Mouse (Mus musculus) limb, embryonic 11.5 days (tissue): Measurements from ENCODE around the gene Cep295nl. TPM values are rescaled to one million over a fixed set of nuclear protein-coding genes. Genes with fewer than 3 reads are reported as not detected.
A peak's percentile ranks its signal among the peaks of the same experiment; 100 is the strongest.

Source experiments
- ATAC-seq: fragments of 200-750 bp; cut with Nextera tagmentation; 2 replicates; pipeline ENCODE4 v1.8.0; 2017; ENCODE audit warnings: low read depth; ENCODE audit not compliant: insufficient number of reproducible peaks, low FRiP score, low TSS enrichment
- DNase-seq: peaks from one replicate; pipeline ENCODE4 v3.0.0-alpha.2; 2015; ENCODE audit warnings: low spot score
- H3K27ac ChIP-seq: fragments of 300-500 bp; sonication (generic); replicated peaks from 2 replicates; pipeline ENCODE4 v1.5.1; 2014; ENCODE audit warnings: low read depth, mild to moderate bottlenecking, low read length
- H3K27me3 ChIP-seq: fragments of 300-500 bp; sonication (generic); 2 replicates; pipeline ENCODE4 v1.6.1; 2014; ENCODE audit warnings: mild to moderate bottlenecking, low read length, mixed read lengths; ENCODE audit not compliant: control insufficient read depth, insufficient read depth
- H3K36me3 ChIP-seq: fragments of 300-500 bp; sonication (generic); 2 replicates; pipeline ENCODE4 v1.6.1; 2014; ENCODE audit warnings: mild to moderate bottlenecking, low read length, moderate library complexity, mixed read lengths; ENCODE audit not compliant: control insufficient read depth, insufficient read depth
- H3K4me1 ChIP-seq: fragments of 300-500 bp; sonication (generic); 2 replicates; pipeline ENCODE4 v1.6.1; 2014; ENCODE audit warnings: low read length, mixed read lengths; ENCODE audit not compliant: control insufficient read depth, insufficient read depth
- H3K4me2 ChIP-seq: fragments of 300-500 bp; sonication (generic); 2 replicates; pipeline ENCODE4 v1.6.1; 2014; ENCODE audit warnings: low read depth, mild to moderate bottlenecking, moderate library complexity; ENCODE audit not compliant: severe bottlenecking
- H3K4me3 ChIP-seq: fragments of 300-500 bp; sonication (generic); 2 replicates; pipeline ENCODE4 v1.5.1; 2014; ENCODE audit warnings: low read depth, low read length
- H3K9ac ChIP-seq: fragments of 300-500 bp; sonication (generic); 2 replicates; pipeline ENCODE4 v1.6.1; 2014; ENCODE audit warnings: mild to moderate bottlenecking, low read length
- H3K9me3 ChIP-seq: fragments of 300-500 bp; sonication (generic); 2 replicates; pipeline ENCODE4 v1.6.1; 2016; ENCODE audit warnings: low read length; ENCODE audit not compliant: control insufficient read depth
- WGBS: fragments of 180-500 bp; shearing (Covaris S2); extraction: QIAGEN DNeasy Blood & Tissue Kit; methylation state at CpG from one replicate; pipeline ENCODE4 v1.1.7; 2014; 5-methylcytosine and 5-hydroxymethylcytosine counted together
- polyA plus RNA-seq: library from polyadenylated mRNA; unstranded; fragments of >200 nt; fragmentation: Nextera tagmentation; extraction: Ambion mirVana; gene quantifications from 2 replicates; pipeline ENCODE4 v1.2.1, GENCODE M21; 2014

Gene Cep295nl
- polyA plus RNA-seq, 1 experiment from 2014 or later: 0.53 TPM

DNA sequence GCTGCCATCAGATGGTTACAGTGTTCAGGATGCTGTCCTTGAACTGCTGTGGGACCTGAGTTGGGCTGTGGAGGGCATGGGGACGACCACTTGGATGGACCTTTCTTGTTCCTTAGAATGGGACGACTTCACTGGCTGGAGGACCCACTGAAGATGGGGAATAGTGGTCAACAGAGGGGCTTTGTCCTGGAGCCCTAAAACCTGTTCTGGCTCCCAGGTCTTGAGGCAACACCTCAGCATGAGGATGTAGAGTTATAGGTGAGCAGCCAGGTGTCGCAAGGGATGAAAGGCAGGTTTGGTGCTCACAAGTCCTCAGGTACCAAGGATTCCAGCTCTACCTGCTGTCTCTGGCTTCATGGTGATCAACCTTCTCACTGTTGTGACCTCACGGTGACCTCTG is 15.8 kb downstream of the Cep295nl start:
- ATAC-seq (no peak), DNase-seq (no peak)
- Histone ChIP-seq H3K9ac (no peak overlapping the region), H3K9me3 (no peaks in the 10 kb centered on the region), H3K4me2 (no peak overlapping the region), H3K36me3 (0 out of 2 replicates have a peak, but pooled peaks cover 2% of the 10 kb centered on the region), H3K27ac (no peak overlapping the region; the same call in 1 of the 2 replicates), H3K27me3 (no peaks in the 10 kb centered on the region), H3K4me1 (peaks cover 35% of the 10 kb centered on the region), H3K4me3 (no peak overlapping the region)
- 74% methylated on average over 4 of the region's 4 CpGs for WGBS

DNA sequence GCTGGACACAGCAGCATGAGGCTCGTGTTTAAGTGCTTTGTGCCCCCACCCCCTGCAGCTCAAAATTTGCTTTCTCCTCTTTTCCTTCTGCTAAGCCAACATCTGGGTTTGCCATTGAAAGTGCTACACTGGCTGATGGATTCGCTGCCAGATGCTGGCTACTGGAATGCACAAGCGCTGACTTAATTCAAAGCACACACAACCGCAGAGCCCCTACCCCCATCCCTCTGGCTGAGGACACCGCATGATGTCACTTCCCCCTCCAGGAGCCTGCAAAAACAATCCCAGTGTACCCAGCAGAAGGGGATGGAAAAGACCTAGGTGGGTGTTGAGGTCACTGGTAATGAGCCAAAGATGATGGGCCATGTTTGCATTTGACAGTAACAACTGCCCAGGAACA is 17.8 kb downstream of the Cep295nl start:
- no peaks in the 10 kb centered on the region for H3K27me3 ChIP-seq
- DNase-seq (peak; percentile 71), ATAC-seq (no peak)
- H3K4me1 ChIP-seq: peaks cover 35% of the 10 kb centered on the region
- peak overlapping the region; percentile 72; the same call in 1 of the 2 replicates for H3K27ac ChIP-seq
- H3K36me3 ChIP-seq: no peaks in the 10 kb centered on the region
- no peak overlapping the region for H3K4me2 ChIP-seq
- no peaks in the 10 kb centered on the region for H3K9me3 ChIP-seq
- 9% methylated on average over 5 of the region's 5 CpGs for WGBS
- H3K4me3 ChIP-seq: no peak overlapping the region
- H3K9ac ChIP-seq: no peak overlapping the region

DNA sequence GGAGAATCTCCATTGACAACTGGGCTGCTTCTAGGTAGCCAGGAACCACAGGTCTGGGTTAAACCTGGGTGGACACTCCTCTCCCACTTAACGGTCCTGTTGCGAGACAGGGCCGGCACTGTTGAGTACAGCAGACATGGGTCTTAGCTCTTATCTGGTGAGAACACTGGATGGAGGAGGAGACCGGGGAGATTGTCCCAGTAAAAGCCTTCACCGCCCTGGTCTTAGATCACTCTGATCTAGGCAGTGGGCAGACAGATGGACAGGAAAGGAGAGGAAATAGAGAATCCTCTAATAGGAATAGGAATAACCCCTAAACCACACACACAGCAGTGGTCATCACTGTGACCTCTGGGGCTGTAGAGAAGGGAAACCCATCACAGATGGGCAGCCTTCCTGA is 18.3 kb downstream of the Cep295nl start:
- Histone ChIP-seq H3K4me1 (peaks cover 35% of the 10 kb centered on the region), H3K9me3 (no peaks in the 10 kb centered on the region), H3K9ac (no peak overlapping the region), H3K36me3 (no peaks in the 10 kb centered on the region), H3K27me3 (no peaks in the 10 kb centered on the region), H3K4me2 (no peak overlapping the region), H3K4me3 (no peak overlapping the region), H3K27ac (peak overlapping the region; percentile 72; the same call in 1 of the 2 replicates)
- WGBS: 81% methylated on average over 5 of the region's 5 CpGs
- ATAC-seq (no peak), DNase-seq (no peak)

DNA sequence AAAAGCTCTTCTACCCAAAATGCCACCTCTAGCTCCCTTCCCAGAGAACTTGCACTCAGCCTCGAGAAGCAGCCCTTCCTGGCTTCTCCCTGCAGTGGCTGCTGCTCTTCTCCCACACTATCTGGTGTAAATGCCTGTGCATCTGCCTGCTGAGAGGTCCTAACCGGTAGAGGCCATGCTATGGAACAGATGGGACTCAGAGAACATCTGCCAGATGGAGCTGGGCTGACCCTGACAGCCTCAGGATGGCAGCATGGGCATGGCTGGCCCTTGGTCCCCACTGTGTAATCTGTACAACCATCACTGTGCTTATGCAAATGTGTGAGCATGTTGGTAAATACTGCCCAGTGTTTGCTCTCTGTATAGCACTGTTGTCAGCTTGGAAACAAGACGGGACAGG is 19.7 kb downstream of the Cep295nl start:
- Histone ChIP-seq H3K36me3 (no peaks in the 10 kb centered on the region), H3K27me3 (no peaks in the 10 kb centered on the region), H3K9ac (no peak overlapping the region), H3K4me1 (peaks cover 35% of the 10 kb centered on the region), H3K27ac (no peak overlapping the region), H3K9me3 (no peaks in the 10 kb centered on the region), H3K4me3 (no peak overlapping the region), H3K4me2 (no peak overlapping the region)
- DNase-seq (no peak), ATAC-seq (no peak)
- 61% methylated on average over 3 of the region's 3 CpGs for WGBS

DNA sequence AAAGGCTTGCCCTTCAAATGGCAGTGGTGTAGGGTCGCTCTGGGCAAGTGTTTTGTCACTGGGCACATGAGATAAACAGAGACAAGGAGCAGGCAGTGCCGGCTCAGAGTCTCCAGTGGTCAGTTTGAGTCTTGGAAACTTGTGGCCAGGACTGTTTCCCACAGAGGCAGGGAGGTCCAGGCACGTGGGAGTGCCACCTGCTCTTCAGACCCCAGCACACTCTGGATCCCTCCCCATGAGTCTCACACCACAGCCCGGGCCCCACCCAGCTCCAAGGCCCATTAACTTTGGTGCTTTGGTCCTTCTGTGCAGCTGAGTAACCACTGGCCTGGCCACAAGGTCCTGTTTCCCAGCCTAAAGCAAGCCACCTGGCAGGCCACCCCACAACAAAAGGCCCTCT is 20.3 kb downstream of the Cep295nl start:
- no peaks in the 10 kb centered on the region for H3K9me3 ChIP-seq
- no peaks in the 10 kb centered on the region for H3K27me3 ChIP-seq
- H3K9ac ChIP-seq: no peak overlapping the region
- DNase-seq: no peak
- H3K4me2 ChIP-seq: no peak overlapping the region
- H3K27ac ChIP-seq: peak overlapping the region; percentile 21; the same call in 1 of the 2 replicates
- ATAC-seq: no peak
- 67% methylated on average over 4 of the region's 4 CpGs for WGBS
- H3K4me3 ChIP-seq: no peak overlapping the region
- H3K36me3 ChIP-seq: no peaks in the 10 kb centered on the region
- H3K4me1 ChIP-seq: peaks cover 29% of the 10 kb centered on the region

DNA sequence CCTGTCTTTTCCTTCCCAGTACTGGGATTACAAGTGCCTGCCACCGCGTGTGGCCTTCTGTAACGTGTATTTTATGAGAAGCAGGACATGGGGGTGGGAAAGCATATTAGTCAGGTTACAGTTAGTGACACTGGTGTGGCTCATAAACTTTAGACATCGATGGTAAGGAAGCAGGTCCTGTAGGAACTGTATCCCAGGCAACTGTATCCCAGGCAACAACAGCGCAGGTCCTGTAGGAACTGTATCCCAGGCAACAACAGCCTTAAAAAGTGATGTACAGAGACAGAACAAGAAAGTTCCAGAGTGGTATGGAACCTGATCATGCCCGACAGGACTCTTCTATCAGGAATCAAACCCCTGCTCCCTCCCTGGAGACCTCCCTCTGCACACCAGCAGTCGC is 20.8 kb downstream of the Cep295nl start:
- Histone ChIP-seq H3K4me3 (no peak overlapping the region), H3K27ac (no peak overlapping the region), H3K36me3 (no peaks in the 10 kb centered on the region), H3K4me1 (peaks cover 24% of the 10 kb centered on the region), H3K4me2 (no peak overlapping the region), H3K9ac (no peak overlapping the region), H3K27me3 (no peaks in the 10 kb centered on the region), H3K9me3 (no peaks in the 10 kb centered on the region)
- WGBS: 66% methylated on average over 7 of the region's 7 CpGs
- no peak for DNase-seq
- ATAC-seq: no peak

DNA sequence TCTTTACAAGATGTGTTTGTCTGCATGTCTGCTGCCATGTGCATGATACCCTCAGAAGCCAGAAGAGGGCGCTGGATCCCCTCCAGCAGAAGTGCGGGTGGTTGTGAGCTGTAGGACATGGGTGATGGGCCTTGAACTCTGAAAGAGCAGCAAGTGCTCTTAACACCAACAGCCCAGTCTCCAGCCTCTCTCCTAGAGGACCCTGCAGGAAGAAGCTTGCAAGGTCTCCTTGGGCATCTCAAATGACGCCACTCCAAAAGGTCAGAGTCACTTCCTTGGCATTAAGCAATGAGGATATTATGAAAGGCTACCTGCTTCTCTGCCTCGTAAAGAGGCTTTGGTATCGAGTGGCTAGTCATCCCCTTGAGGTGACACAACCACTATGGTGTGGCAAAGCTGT is 23.6 kb downstream of the Cep295nl start:
- Histone ChIP-seq H3K36me3 (no peaks in the 10 kb centered on the region; the same call in 1 of the 2 replicates), H3K4me3 (no peak overlapping the region), H3K27ac (no peak overlapping the region), H3K4me2 (no peak overlapping the region), H3K4me1 (peaks cover 10% of the 10 kb centered on the region), H3K27me3 (no peaks in the 10 kb centered on the region), H3K9me3 (no peaks in the 10 kb centered on the region), H3K9ac (no peak overlapping the region)
- 59% methylated on average over 5 of the region's 5 CpGs for WGBS
- DNase-seq (peak; percentile 46), ATAC-seq (no peak)

DNA sequence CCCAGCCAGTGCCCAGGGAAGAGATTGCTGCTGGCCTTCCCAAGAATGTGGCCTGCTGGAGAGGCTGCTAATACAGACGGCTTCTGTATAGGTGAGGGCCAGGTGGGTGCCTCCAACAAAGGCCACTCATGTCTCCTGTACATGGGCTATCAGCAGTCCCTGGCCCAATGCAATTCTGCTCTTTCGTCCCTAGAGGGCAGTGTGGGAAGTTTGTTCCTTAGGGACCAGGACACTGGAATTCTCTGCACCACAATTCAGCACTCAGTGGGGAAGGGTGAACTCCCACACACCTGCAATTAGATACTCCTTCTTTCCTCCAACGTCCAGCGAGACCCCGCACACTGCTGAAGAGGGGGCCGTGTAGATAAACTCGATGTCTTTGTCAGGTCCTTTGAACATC is 25.2 kb downstream of the Cep295nl start:
- Histone ChIP-seq H3K4me2 (no peak overlapping the region), H3K9ac (no peak overlapping the region), H3K4me3 (no peak overlapping the region), H3K27ac (no peak overlapping the region), H3K4me1 (peaks cover 6% of the 10 kb centered on the region), H3K9me3 (no peaks in the 10 kb centered on the region), H3K36me3 (no peaks in the 10 kb centered on the region; the same call in 1 of the 2 replicates), H3K27me3 (no peaks in the 10 kb centered on the region)
- ATAC-seq: no peak
- peak; percentile 72 for DNase-seq
- 22% methylated on average over 7 of the region's 7 CpGs for WGBS

DNA sequence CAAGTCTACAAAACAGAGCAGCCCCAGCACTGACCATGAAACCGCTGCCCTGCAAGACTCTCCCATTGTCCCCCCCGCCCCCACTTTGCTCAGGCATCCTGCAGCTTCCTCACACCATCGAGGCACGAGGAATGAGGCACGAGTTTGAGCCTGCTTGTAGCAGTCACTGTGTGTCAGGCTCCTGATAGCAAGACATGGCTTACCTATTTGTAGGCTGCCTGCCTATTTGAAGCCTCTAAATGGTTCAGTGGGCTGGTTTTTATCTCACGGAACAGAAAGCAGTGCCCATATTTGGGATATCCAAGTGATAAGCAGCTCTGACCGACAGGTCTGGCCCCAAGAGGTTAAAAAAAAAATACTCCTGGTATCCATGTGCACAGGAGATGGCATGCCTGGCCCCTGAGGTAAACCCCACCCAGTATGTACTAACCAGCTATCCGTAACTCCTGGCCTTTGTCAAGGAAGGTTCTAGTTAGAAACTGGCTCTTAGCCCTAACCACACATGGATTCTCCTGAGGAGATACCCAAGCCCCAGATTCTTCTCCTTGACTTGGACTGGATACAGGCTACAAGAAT is 26.0 kb downstream of the Cep295nl start:
- Histone ChIP-seq H3K27me3 (no peaks in the 10 kb centered on the region), H3K4me3 (no peak overlapping the region), H3K4me2 (no peak overlapping the region), H3K9me3 (no peaks in the 10 kb centered on the region), H3K36me3 (no peaks in the 10 kb centered on the region; the same call in 1 of the 2 replicates), H3K4me1 (no peaks in the 10 kb centered on the region), H3K27ac (no peak overlapping the region), H3K9ac (no peak overlapping the region)
- WGBS: 84% methylated on average over 8 of the region's 8 CpGs
- no peak for DNase-seq
- no peak for ATAC-seq
